ENCODE assay signal across 12 mouse cellular contexts in genomic region chr2:70113798-70114782, GRCm38 (mm10).
A peak's percentile ranks its signal among the peaks of the same experiment; 100 is the strongest.
DNase-seq lines count a peak whose midpoint lies in the region; ATAC-seq lines count a peak whose summit lies in the region.
"Had no signal": no experiment of that assay in that cellular context is flagged by ENCODE, and none has a peak within 500 bp of the region (broad histone marks: within the 10 kb centered on the region; RNA-seq: fewer than 3 reads in every experiment).

No protein-coding gene starts in this region.

- DNase-seq in layer of hippocampus, adult 18-20 months (ENCODE audit: low spot score in 2 of 2): peak; percentile 42 to 57
- DNase-seq in layer of hippocampus, postnatal 25 days (ENCODE audit: extremely low spot score in 1 of 2, low spot score in 1 of 2): no peak
- peak; percentile 71 for DNase-seq in embryo, embryonic 10.5 days (ENCODE audit: low spot score)
- no peak for DNase-seq in cerebellum, adult 11-12 months
- DNase-seq in gastrocnemius, postnatal 25 days: no peak
- DNase-seq in kidney, adult 8-10 months: no peak
- DNase-seq: kidney, adult 9 months; thymus, adult 2 months had no signal

- no peak overlapping the region for H3K4me3 ChIP-seq in hindbrain, embryonic 15.5 days
- H3K4me3 ChIP-seq in neural tube, embryonic 15.5 days (replicated peaks): no peak overlapping the region
- H3K4me3 ChIP-seq: limb, embryonic 13.5 days had no signal

- peaks cover 19% of the 10 kb centered on the region for H3K4me1 ChIP-seq in hindbrain, embryonic 15.5 days (replicated peaks)
- peaks cover 16% of the 10 kb centered on the region for H3K4me1 ChIP-seq in neural tube, embryonic 15.5 days
- H3K4me1 ChIP-seq: limb, embryonic 13.5 days had no signal

- H3K9ac ChIP-seq in hindbrain, embryonic 15.5 days: no peak overlapping the region
- no peak overlapping the region for H3K9ac ChIP-seq in neural tube, embryonic 15.5 days (replicated peaks)
- H3K9ac ChIP-seq: limb, embryonic 13.5 days had no signal

- no peaks in the 10 kb centered on the region for H3K36me3 ChIP-seq in hindbrain, embryonic 15.5 days
- H3K36me3 ChIP-seq in neural tube, embryonic 15.5 days: no peaks in the 10 kb centered on the region
- H3K36me3 ChIP-seq: limb, embryonic 13.5 days had no signal

- H3K4me2 ChIP-seq in hindbrain, embryonic 15.5 days: peak overlapping the region; percentile 22
- peak overlapping the region; percentile 32 for H3K4me2 ChIP-seq in neural tube, embryonic 15.5 days
- H3K4me2 ChIP-seq: heart, embryonic 11.5 days; limb, embryonic 13.5 days had no signal

- 29% methylated on average over 12 of the region's 12 CpGs for WGBS in hindbrain, embryonic 15.5 days
- WGBS in neural tube, embryonic 15.5 days: 29% methylated on average over 12 of the region's 12 CpGs

- H3K9me3 ChIP-seq in hindbrain, embryonic 15.5 days: no peaks in the 10 kb centered on the region
- H3K9me3 ChIP-seq in neural tube, embryonic 15.5 days (replicated peaks): no peaks in the 10 kb centered on the region
- H3K9me3 ChIP-seq: limb, embryonic 13.5 days had no signal

- no peaks in the 10 kb centered on the region for H3K27me3 ChIP-seq in hindbrain, embryonic 15.5 days
- H3K27me3 ChIP-seq in neural tube, embryonic 15.5 days (replicated peaks): no peaks in the 10 kb centered on the region
- H3K27me3 ChIP-seq: limb, embryonic 13.5 days had no signal

- ATAC-seq in hindbrain, embryonic 15.5 days (ENCODE audit: low FRiP score, low read depth): peak; percentile 88
- ATAC-seq in neural tube, embryonic 15.5 days (ENCODE audit: low FRiP score): peak; percentile 82

- H3K27ac ChIP-seq in hindbrain, embryonic 15.5 days (replicated peaks): peak overlapping the region; percentile 81
- H3K27ac ChIP-seq in neural tube, embryonic 15.5 days (replicated peaks): peak overlapping the region; percentile 77
- H3K27ac ChIP-seq: limb, embryonic 13.5 days had no signal

Comparison
In these comparisons a context has a peak if more than half of its experiments do, and no peak if none do; other contexts are left out.
1. DNase-seq: peak in layer of hippocampus, adult 18-20 months (2 of 2) and embryo, embryonic 10.5 days (single experiment); none in layer of hippocampus, postnatal 25 days (0 of 2), cerebellum, adult 11-12 months (single experiment), gastrocnemius, postnatal 25 days (single experiment) and kidney, adult 8-10 months (0 of 2).